Mouse (Mus musculus) gastrocnemius, postnatal 36 days (tissue): ENCODE data around the gene Hfm1. TPM values are rescaled to one million over a fixed set of nuclear protein-coding genes. Genes with fewer than 3 reads are reported as not detected.

ENCODE experiments used
- DNase-seq, 2 experiments: peaks; one replicate each; pipeline ENCODE4 v3.0.0; 2022
- intact Hi-C: fragments of 180-260 bp; cut with DNase I; formaldehyde crosslinking; loops from one replicate; pipeline ENCODE4 v1.15.1; 2025
- long read RNA-seq, 2 experiments: library from polyadenylated mRNA; stranded (forward); transcript quantifications; one replicate each; pipeline ENCODE4 v2.0.0; 2021
- total RNA-seq, 2 experiments: library from RNA; stranded (reverse); gene quantifications; 2 replicates each; pipeline ENCODE4 v1.2.3; 2021

The Hfm1 gene
- not detected for total RNA-seq
- long read RNA-seq, experiment 1 = 0 reads
- long read RNA-seq, experiment 2 = 0 reads

- intact Hi-C loops = no loop called here
- DNase-seq = peak in 1 of 2 experiments; percentile 15
Measured at GRCm38 (mm10) chr5:106925488-106926368, at the start of gene Hfm1. Gene Hfm1, minus strand, starts transcription at chr5:106926321.

- intact Hi-C loops = no loop called here
- DNase-seq = no peak
Measured at GRCm38 (mm10) chr5:106973883-106974282, 47.8 kb upstream of the Hfm1 start.

- no peak for DNase-seq
- intact Hi-C loops = no loop called here
Measured at GRCm38 (mm10) chr5:106967578-106967977, 41.5 kb upstream of the Hfm1 start.

GRCm38 (mm10) chr5:106966443-106966842 is 40.3 kb upstream of the Hfm1 start:
- DNase-seq = no peak
- intact Hi-C loops = no loop called here

GRCm38 (mm10) chr5:106964513-106965014 is 38.4 kb upstream of the Hfm1 start:
- intact Hi-C loops = no loop called here
- no peak for DNase-seq

GRCm38 (mm10) chr5:106963584-106964512 is 37.7 kb upstream of the Hfm1 start, which contains the start of gene Cdc7:
Gene Cdc7, plus strand, starts transcription at chr5:106964322.
- peak; percentile 90 to 93 for DNase-seq
- intact Hi-C loops = no loop called here

- no peak for DNase-seq
- intact Hi-C loops = no loop called here
Measured at GRCm38 (mm10) chr5:106960451-106960850, 34.3 kb upstream of the Hfm1 start.

- no peak for DNase-seq
- intact Hi-C loops = no loop called here
Measured at GRCm38 (mm10) chr5:106959031-106959430, 32.9 kb upstream of the Hfm1 start.

GRCm38 (mm10) chr5:106956467-106956866 is 30.3 kb upstream of the Hfm1 start:
- intact Hi-C loops = no loop called here
- DNase-seq = no peak

GRCm38 (mm10) chr5:106948683-106949082 is 22.6 kb upstream of the Hfm1 start:
- intact Hi-C loops = no loop called here
- DNase-seq = no peak

- intact Hi-C loops = no loop called here
Measured at GRCm38 (mm10) chr5:106946342-106946741, 20.2 kb upstream of the Hfm1 start.

GRCm38 (mm10) chr5:106927996-106928395 is 1.9 kb upstream of the Hfm1 start:
- intact Hi-C loops = no loop called here
- no peak for DNase-seq

More at GRCm38 (mm10) chr5:106946342-106946741, 20.2 kb upstream of the Hfm1 start:
- DNase-seq = no peak

GRCm38 (mm10) chr5:106926369-106926686 is 207 bp upstream of the Hfm1 start:
- intact Hi-C loops = no loop called here
- no peak for DNase-seq

GRCm38 (mm10) chr5:106919315-106919714 is 6.8 kb downstream of the Hfm1 start:
- DNase-seq = no peak

GRCm38 (mm10) chr5:106896879-106897278 is 29.2 kb downstream of the Hfm1 start:
- no peak for DNase-seq
- intact Hi-C loops = no loop called here

More at GRCm38 (mm10) chr5:106919315-106919714, 6.8 kb downstream of the Hfm1 start:
- intact Hi-C loops = no loop called here

- peak; percentile 17 to 47 for DNase-seq
Measured at GRCm38 (mm10) chr5:106891773-106892172, 34.3 kb downstream of the Hfm1 start.

GRCm38 (mm10) chr5:106887303-106888071 is 38.6 kb downstream of the Hfm1 start:
- intact Hi-C loops = no loop called here
- no peak for DNase-seq

More at GRCm38 (mm10) chr5:106891773-106892172, 34.3 kb downstream of the Hfm1 start:
- intact Hi-C loops = no loop called here

- DNase-seq = no peak
- intact Hi-C loops = no loop called here
Measured at GRCm38 (mm10) chr5:106885517-106885916, 40.6 kb downstream of the Hfm1 start.

- DNase-seq = no peak
- intact Hi-C loops = no loop called here
Measured at GRCm38 (mm10) chr5:106876438-106876837, 49.7 kb downstream of the Hfm1 start.

GRCm38 (mm10) chr5:106860415-106860814 is 65.7 kb downstream of the Hfm1 start:
- peak in 1 of 2 experiments; percentile 29 for DNase-seq
- intact Hi-C loops = loop anchor here (1.0 kb wide), 1 partner anchor 461 kb away; no protein-coding TSS in a partner anchor
